Mouse (Mus musculus) forebrain, embryonic 16.5 days (tissue): ENCODE results near the gene Icam1. TPM values are rescaled to one million over a fixed set of nuclear protein-coding genes. Genes with fewer than 3 reads are reported as not detected.

Experiments
- ATAC-seq: fragments of 200-750 bp; cut with Nextera tagmentation; 2 replicates; pipeline ENCODE4 v1.8.0; 2017; ENCODE audit warnings: mild to moderate bottlenecking, moderate library complexity
- H3K27ac ChIP-seq: fragments of 300-500 bp; sonication (generic); 2 replicates; pipeline ENCODE4 v1.5.1; 2014; ENCODE audit warnings: low read length, control low read depth
- H3K27me3 ChIP-seq: fragments of 300-500 bp; sonication (generic); replicated peaks from 2 replicates; pipeline ENCODE4 v1.6.1; 2014; ENCODE audit warnings: low read length; ENCODE audit not compliant: control insufficient read depth, insufficient read depth
- H3K36me3 ChIP-seq: fragments of 300-500 bp; sonication (generic); 2 replicates; pipeline ENCODE4 v1.6.1; 2014; ENCODE audit not compliant: control insufficient read depth, insufficient read depth
- H3K4me1 ChIP-seq: fragments of 300-500 bp; sonication (generic); replicated peaks from 2 replicates; pipeline ENCODE4 v1.6.1; 2014; ENCODE audit warnings: low read length; ENCODE audit not compliant: control insufficient read depth, insufficient read depth
- H3K4me2 ChIP-seq: fragments of 300-500 bp; sonication (generic); 2 replicates; pipeline ENCODE4 v1.6.1; 2014; ENCODE audit warnings: mild to moderate bottlenecking, low read length, control low read depth
- H3K4me3 ChIP-seq: fragments of 300-500 bp; sonication (generic); replicated peaks from 2 replicates; pipeline ENCODE4 v1.5.1; 2014; ENCODE audit warnings: mild to moderate bottlenecking, low read length, control low read depth
- H3K9ac ChIP-seq: fragments of 300-500 bp; sonication (generic); replicated peaks from 2 replicates; pipeline ENCODE4 v1.6.1; 2014; ENCODE audit warnings: low read depth, low read length, control low read depth
- H3K9me3 ChIP-seq: fragments of 300-500 bp; sonication (generic); 2 replicates; pipeline ENCODE4 v1.6.1; 2016; ENCODE audit warnings: low read length; ENCODE audit not compliant: control insufficient read depth
- whole genome bisulfite sequencing: fragments of 180-500 bp; shearing (Covaris S2); extraction: QIAGEN DNeasy Blood & Tissue Kit; methylation state at CpG from one replicate; pipeline ENCODE4 v1.1.7; 2014; 5-methylcytosine and 5-hydroxymethylcytosine counted together
- polyA plus RNA-seq: library from polyadenylated mRNA; unstranded; fragments of >200 nt; fragmentation: Nextera tagmentation; extraction: Ambion mirVana; gene quantifications from 2 replicates; pipeline ENCODE4 v1.2.1, GENCODE M21; 2015

Icam1 gene
- polyA plus RNA-seq, 1 experiment from 2014 or later, result 3.3 TPM

GRCm38 (mm10) chr9:20976216-20976960, 39.4 kb upstream of the Icam1 start, which contains the start of gene S1pr2:
TSS of gene S1pr2 (minus strand) at chr9:20976781.
- H3K4me1 ChIP-seq, result peaks cover 21% of the 10 kb centered on the region
- WGBS, result under 1% methylated on average over 45 of the region's 47 CpGs
- H3K27ac ChIP-seq, result no peak within 1 kb of the TSS
- no peaks in the 10 kb centered on the region for H3K36me3 ChIP-seq
- peak; percentile 72 for ATAC-seq
- peak within 1 kb of the TSS; percentile 73 for H3K9ac ChIP-seq
- H3K9me3 ChIP-seq, result no peaks in the 10 kb centered on the region
- 0 out of 2 replicates have a peak, but pooled peaks cover 3% of the 10 kb centered on the region for H3K27me3 ChIP-seq
- H3K4me3 ChIP-seq, result peak within 1 kb of the TSS; percentile 64
- peak within 1 kb of the TSS; percentile 96 for H3K4me2 ChIP-seq

GRCm38 (mm10) chr9:20976961-20977689, 38.7 kb upstream of the Icam1 start:
- 3% methylated on average over 4 of the region's 4 CpGs for whole genome bisulfite sequencing

GRCm38 (mm10) chr9:20978409-20979095, 37.2 kb upstream of the Icam1 start:
- no peak overlapping the region for H3K4me2 ChIP-seq
- no peak for ATAC-seq
- WGBS, result 60% methylated on average over 10 of the region's 10 CpGs
- no peaks in the 10 kb centered on the region for H3K9me3 ChIP-seq
- H3K36me3 ChIP-seq, result no peaks in the 10 kb centered on the region
- no peak overlapping the region for H3K4me3 ChIP-seq
- 0 out of 2 replicates have a peak, but pooled peaks cover 3% of the 10 kb centered on the region for H3K27me3 ChIP-seq
- peaks cover 13% of the 10 kb centered on the region for H3K4me1 ChIP-seq
- H3K27ac ChIP-seq, result no peak overlapping the region
- no peak overlapping the region for H3K9ac ChIP-seq

More at GRCm38 (mm10) chr9:20976961-20977689, 38.7 kb upstream of the Icam1 start:
- no peaks in the 10 kb centered on the region for H3K36me3 ChIP-seq
- H3K4me2 ChIP-seq, result peak overlapping the region; percentile 96
- H3K27ac ChIP-seq, result no peak overlapping the region
- H3K9ac ChIP-seq, result no peak overlapping the region; the same call in 1 of the 2 replicates
- peaks cover 20% of the 10 kb centered on the region for H3K4me1 ChIP-seq
- H3K27me3 ChIP-seq, result 0 out of 2 replicates have a peak, but pooled peaks cover 3% of the 10 kb centered on the region
- H3K9me3 ChIP-seq, result no peaks in the 10 kb centered on the region
- H3K4me3 ChIP-seq, result peak overlapping the region; percentile 64
- ATAC-seq, result no peak

- WGBS, result 75% methylated on average over 5 of the region's 5 CpGs
- H3K27me3 ChIP-seq, result 0 out of 2 replicates have a peak, but pooled peaks cover 3% of the 10 kb centered on the region
- no peak overlapping the region for H3K4me3 ChIP-seq
- no peak overlapping the region for H3K4me2 ChIP-seq
- ATAC-seq, result no peak
- H3K9me3 ChIP-seq, result no peaks in the 10 kb centered on the region
- peaks cover 13% of the 10 kb centered on the region for H3K4me1 ChIP-seq
- H3K9ac ChIP-seq, result no peak overlapping the region
- no peak overlapping the region for H3K27ac ChIP-seq
- H3K36me3 ChIP-seq, result no peaks in the 10 kb centered on the region
These were observed 36.6 kb upstream of the Icam1 start for GRCm38 (mm10) chr9:20979181-20979580.

- Histone ChIP-seq H3K9me3 (no peaks in the 10 kb centered on the region), H3K4me3 (no peak overlapping the region), H3K27ac (no peak overlapping the region), H3K36me3 (no peaks in the 10 kb centered on the region), H3K27me3 (0 out of 2 replicates have a peak, but pooled peaks cover 3% of the 10 kb centered on the region), H3K9ac (no peak overlapping the region), H3K4me1 (peaks cover 12% of the 10 kb centered on the region), H3K4me2 (no peak overlapping the region)
- no peak for ATAC-seq
- WGBS, result 88% methylated on average over 7 of the region's 7 CpGs
These were observed 36.0 kb upstream of the Icam1 start for GRCm38 (mm10) chr9:20979769-20980168.

GRCm38 (mm10) chr9:20982171-20982570, 33.6 kb upstream of the Icam1 start:
- Histone ChIP-seq H3K4me1 (no peaks in the 10 kb centered on the region), H3K4me2 (no peak overlapping the region), H3K9me3 (no peaks in the 10 kb centered on the region), H3K27me3 (0 out of 2 replicates have a peak, but pooled peaks cover 3% of the 10 kb centered on the region), H3K27ac (no peak overlapping the region), H3K4me3 (no peak overlapping the region), H3K9ac (no peak overlapping the region), H3K36me3 (no peaks in the 10 kb centered on the region)
- WGBS, result 58% methylated on average over 3 of the region's 3 CpGs
- ATAC-seq, result no peak

- no peak overlapping the region for H3K9ac ChIP-seq
- no peaks in the 10 kb centered on the region for H3K4me1 ChIP-seq
- H3K4me2 ChIP-seq, result no peak overlapping the region
- no peak overlapping the region for H3K4me3 ChIP-seq
- H3K27me3 ChIP-seq, result 0 out of 2 replicates have a peak, but pooled peaks cover 3% of the 10 kb centered on the region
- H3K36me3 ChIP-seq, result no peaks in the 10 kb centered on the region
- WGBS, result 80% methylated on average over 5 of the region's 5 CpGs
- H3K27ac ChIP-seq, result no peak overlapping the region
- ATAC-seq, result no peak
- H3K9me3 ChIP-seq, result no peaks in the 10 kb centered on the region
These were observed 32.6 kb upstream of the Icam1 start for GRCm38 (mm10) chr9:20983169-20983568.

GRCm38 (mm10) chr9:20986952-20987686, 28.7 kb upstream of the Icam1 start:
- no peak for ATAC-seq
- 63% methylated on average over 15 of the region's 15 CpGs for WGBS
- Histone ChIP-seq H3K4me2 (no peak overlapping the region), H3K9me3 (no peaks in the 10 kb centered on the region), H3K36me3 (no peaks in the 10 kb centered on the region), H3K27ac (no peak overlapping the region), H3K9ac (no peak overlapping the region), H3K27me3 (no peaks in the 10 kb centered on the region), H3K4me1 (0 out of 2 replicates have a peak, but pooled peaks cover 3% of the 10 kb centered on the region), H3K4me3 (no peak overlapping the region)
